In the genomic region with DNA sequence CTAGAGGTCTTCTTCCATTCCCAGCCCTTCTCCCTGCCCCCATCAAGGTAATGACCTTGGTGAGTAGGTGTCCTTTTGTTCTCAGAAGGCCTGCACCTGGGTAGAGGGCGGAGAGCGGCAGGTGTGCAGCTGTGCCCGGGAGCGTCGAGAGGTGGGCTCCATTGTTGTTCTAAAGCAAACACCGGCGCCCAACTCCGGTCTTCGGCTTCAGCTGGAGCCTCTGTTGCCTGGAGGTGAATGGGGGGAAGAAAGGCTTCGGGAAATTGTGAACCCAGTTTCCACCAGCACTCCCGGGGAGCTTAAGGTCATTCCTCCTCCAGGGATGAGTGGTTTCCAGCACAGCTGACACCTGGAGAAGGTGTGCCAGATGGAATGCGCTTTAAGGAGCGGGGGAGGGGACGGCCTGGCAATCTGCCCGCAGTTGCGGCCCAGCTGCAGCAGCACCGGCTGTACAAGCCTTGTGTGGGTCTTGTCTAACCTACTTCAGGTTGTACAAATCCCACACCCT, we compare ENCODE assay signal across 7 mouse cellular contexts. TPM values are rescaled to one million over a fixed set of nuclear protein-coding genes. Genes with fewer than 3 reads are reported as not detected.
DNase-seq lines count a peak whose midpoint lies in the region; ATAC-seq lines count a peak whose summit lies in the region.

No protein-coding gene starts in this region.

- peak; percentile 4 for DNase-seq in thymus, postnatal 25 days
- DNase-seq in thymus, postnatal 0 days (ENCODE audit: low spot score), result no peak
- DNase-seq in limb, embryonic 10.5 days (ENCODE audit: low spot score), result peak; percentile 51
- peak; percentile 51 for DNase-seq in midbrain, embryonic 14.5 days
- no peak for DNase-seq in cerebellum, adult 18-20 months

- H3K4me3 ChIP-seq in forebrain, embryonic 16.5 days (replicated peaks; ENCODE audit: low read length), result no peak overlapping the region
- H3K4me3 ChIP-seq in limb, embryonic 10.5 days, result peak overlapping the region; percentile 22; the same call in 1 of the 2 replicates
- no peak overlapping the region for H3K4me3 ChIP-seq in midbrain, embryonic 14.5 days (replicated peaks; ENCODE audit: low read depth, low read length)

- peaks cover 22% of the 10 kb centered on the region for H3K4me1 ChIP-seq in forebrain, embryonic 16.5 days (replicated peaks; ENCODE audit: control insufficient read depth, insufficient read depth, low read length)
- peaks cover 19% of the 10 kb centered on the region for H3K4me1 ChIP-seq in limb, embryonic 10.5 days
- peaks cover 14% of the 10 kb centered on the region for H3K4me1 ChIP-seq in midbrain, embryonic 14.5 days (ENCODE audit: control insufficient read depth, insufficient read depth, low read length)

- H3K27ac ChIP-seq in forebrain, embryonic 16.5 days (ENCODE audit: low read length), result peak overlapping the region; percentile 33; the same call in 1 of the 2 replicates
- peak overlapping the region; percentile 57; the same call in 1 of the 2 replicates for H3K27ac ChIP-seq in limb, embryonic 10.5 days
- peak overlapping the region; percentile 96 for H3K27ac ChIP-seq in midbrain, embryonic 14.5 days (replicated peaks; ENCODE audit: low read depth, low read length)

- H3K9ac ChIP-seq in forebrain, embryonic 16.5 days (replicated peaks; ENCODE audit: low read depth, low read length), result no peak overlapping the region
- H3K9ac ChIP-seq in midbrain, embryonic 14.5 days (replicated peaks; ENCODE audit: low read length), result 0 out of 2 replicates have a peak overlapping the region, but pooled peaks have one; percentile 16

- WGBS in forebrain, embryonic 16.5 days, result 18% methylated on average over 17 of the region's 17 CpGs
- WGBS in limb, embryonic 10.5 days, result 14% methylated on average over 17 of the region's 17 CpGs
- 19% methylated on average over 17 of the region's 17 CpGs for WGBS in midbrain, embryonic 14.5 days

- no peak overlapping the region; the same call in 1 of the 2 replicates for H3K4me2 ChIP-seq in forebrain, embryonic 16.5 days (ENCODE audit: low read length)
- peak overlapping the region; percentile 31 for H3K4me2 ChIP-seq in midbrain, embryonic 14.5 days (ENCODE audit: low read length)

- 0 out of 2 replicates have a peak, but pooled peaks have one; percentile 14 for ATAC-seq in forebrain, embryonic 16.5 days
- no peak for ATAC-seq in midbrain, embryonic 14.5 days (ENCODE audit: low FRiP score, low TSS enrichment)
- no peak for ATAC-seq in monocyte, adult 5-6 weeks (replicated peaks; ENCODE audit: insufficient number of reproducible peaks, low FRiP score, low TSS enrichment, poor library complexity, severe bottlenecking)

- no peaks in the 10 kb centered on the region for H3K27me3 ChIP-seq in forebrain, embryonic 16.5 days (replicated peaks; ENCODE audit: control insufficient read depth, insufficient read depth, low read length)
- peaks cover 38% of the 10 kb centered on the region for H3K27me3 ChIP-seq in limb, embryonic 10.5 days (ENCODE audit: low read depth, poor library complexity, severe bottlenecking)
- H3K27me3 ChIP-seq in midbrain, embryonic 14.5 days (ENCODE audit: control insufficient read depth, insufficient read depth, low read length), result no peaks in the 10 kb centered on the region

- H3K9me3 ChIP-seq in forebrain, embryonic 16.5 days (ENCODE audit: control insufficient read depth, low read length), result peaks cover 3% of the 10 kb centered on the region; the same call in 1 of the 2 replicates
- no peaks in the 10 kb centered on the region for H3K9me3 ChIP-seq in limb, embryonic 10.5 days (replicated peaks)
- no peaks in the 10 kb centered on the region for H3K9me3 ChIP-seq in midbrain, embryonic 14.5 days (ENCODE audit: control insufficient read depth, low read length)

- H3K36me3 ChIP-seq in forebrain, embryonic 16.5 days (ENCODE audit: control insufficient read depth, insufficient read depth), result no peaks in the 10 kb centered on the region
- H3K36me3 ChIP-seq in limb, embryonic 10.5 days, result no peaks in the 10 kb centered on the region
- H3K36me3 ChIP-seq in midbrain, embryonic 14.5 days (ENCODE audit: control insufficient read depth, insufficient read depth, low read length), result no peaks in the 10 kb centered on the region

RNA-seq across cellular contexts. Expression of gene Cbfa2t2, which starts 8.4 kb away (rescaled TPM):
- polyA plus RNA-seq in thymus, postnatal 0 days (2015; fragmentation: Nextera tagmentation; extraction: Ambion mirVana), result 23.7 and 25.4 TPM in 2 replicates
- 73.3 and 83.6 TPM in 2 replicates for polyA plus RNA-seq in forebrain, embryonic 16.5 days (2015; fragmentation: Nextera tagmentation; extraction: Ambion mirVana)
- 54.0 and 59.2 TPM in 2 replicates for polyA plus RNA-seq in limb, embryonic 10.5 days (2016; fragmentation: Nextera tagmentation; extraction: Ambion mirVana)
- polyA plus RNA-seq in midbrain, embryonic 14.5 days (2014; fragmentation: Nextera tagmentation; extraction: Ambion mirVana), result 45.5 and 65.6 TPM in 2 replicates
- 9.8 to 18.5 TPM (median 11.9 TPM) in 3 replicates for total RNA-seq in monocyte, adult 5-6 weeks (2017)

RNA-seq across cellular contexts. Expression of gene Snta1, which starts 20.0 kb away (rescaled TPM):
- polyA plus RNA-seq in thymus, postnatal 0 days (2015; fragmentation: Nextera tagmentation; extraction: Ambion mirVana), result 2.6 TPM in 2 replicates
- 10.0 and 10.4 TPM in 2 replicates for polyA plus RNA-seq in forebrain, embryonic 16.5 days (2015; fragmentation: Nextera tagmentation; extraction: Ambion mirVana)
- polyA plus RNA-seq in limb, embryonic 10.5 days (2016; fragmentation: Nextera tagmentation; extraction: Ambion mirVana), result 2.8 and 3.2 TPM in 2 replicates
- polyA plus RNA-seq in midbrain, embryonic 14.5 days (2014; fragmentation: Nextera tagmentation; extraction: Ambion mirVana), result 4.0 and 5.8 TPM in 2 replicates
- 4.8 to 10.8 TPM (median 4.9 TPM) in 3 replicates for total RNA-seq in monocyte, adult 5-6 weeks (2017)

RNA-seq across cellular contexts. Expression of gene Cdk5rap1, which starts 55.1 kb away (rescaled TPM):
- 36.8 and 56.8 TPM in 2 replicates for polyA plus RNA-seq in thymus, postnatal 0 days (2015; fragmentation: Nextera tagmentation; extraction: Ambion mirVana)
- 16.2 and 16.7 TPM in 2 replicates for polyA plus RNA-seq in forebrain, embryonic 16.5 days (2015; fragmentation: Nextera tagmentation; extraction: Ambion mirVana)
- polyA plus RNA-seq in limb, embryonic 10.5 days (2016; fragmentation: Nextera tagmentation; extraction: Ambion mirVana), result 15.6 and 20.6 TPM in 2 replicates
- 11.0 and 22.9 TPM in 2 replicates for polyA plus RNA-seq in midbrain, embryonic 14.5 days (2014; fragmentation: Nextera tagmentation; extraction: Ambion mirVana)
- 8.5 to 13.1 TPM (median 9.7 TPM) in 3 replicates for total RNA-seq in monocyte, adult 5-6 weeks (2017)

Comparison
In these comparisons a context has a peak if more than half of its experiments do, and no peak if none do; other contexts are left out.
1. DNase-seq: peak in thymus, postnatal 25 days (single experiment), limb, embryonic 10.5 days (single experiment) and midbrain, embryonic 14.5 days (single experiment); none in thymus, postnatal 0 days (single experiment) and cerebellum, adult 18-20 months (0 of 2).
2. H3K27ac ChIP-seq: peak in every context shown above with its lines; median percentile 96 in midbrain, embryonic 14.5 days; 57 in limb, embryonic 10.5 days; 33 in forebrain, embryonic 16.5 days.